In the genomic region with DNA sequence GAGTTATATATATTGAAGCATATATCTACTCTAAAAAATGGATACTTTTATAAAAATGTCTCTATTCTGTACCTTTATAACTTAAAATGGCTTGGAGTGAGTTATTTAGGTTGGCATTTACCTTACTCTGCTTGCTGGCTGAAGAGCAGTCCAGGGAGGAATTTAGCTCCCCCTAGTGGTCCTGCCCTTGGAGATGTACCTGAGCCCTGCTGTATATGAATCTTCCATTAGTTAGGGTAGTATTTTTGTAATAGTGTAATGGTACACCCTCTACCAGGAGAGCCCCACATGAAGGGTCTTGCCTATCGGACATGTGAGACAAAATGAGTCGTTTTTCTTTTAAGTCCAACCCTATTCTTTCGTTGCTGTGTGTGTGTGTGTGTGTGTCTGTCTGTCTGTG, we compare ENCODE assay signal across 8 mouse cellular contexts. TPM values are rescaled to one million over a fixed set of nuclear protein-coding genes. Genes with fewer than 3 reads are reported as not detected.
DNase-seq lines count a peak whose midpoint lies in the region; ATAC-seq and TF ChIP-seq lines count a peak whose summit lies in the region.

No protein-coding gene starts in this region.

- no peak overlapping the region for H3K9ac ChIP-seq in heart, adult 2 months (ENCODE audit: low read depth, low read length)
- H3K9ac ChIP-seq in liver, embryonic 15.5 days: no peak overlapping the region
- no peak overlapping the region for H3K9ac ChIP-seq in neural tube, embryonic 15.5 days (replicated peaks)

- TF ChIP-seq EP300 in heart, adult 2 months (IDR thresholded peaks at IDR 0.05; ENCODE audit: insufficient read depth, low read depth, low read length): no peak

- POLR2A ChIA-PET in Patski (lab: Charles Lee): no interaction called here

- H3K9me3 ChIP-seq in liver, embryonic 15.5 days (replicated peaks): no peaks in the 10 kb centered on the region
- H3K9me3 ChIP-seq in neural tube, embryonic 15.5 days (replicated peaks): no peaks in the 10 kb centered on the region

- WGBS in heart, adult 2 months: 83% methylated on average over 3 of the region's 3 CpGs
- 60% methylated on average over 3 of the region's 3 CpGs for WGBS in liver, embryonic 15.5 days (ENCODE audit: insufficient replicate concordance)
- WGBS in neural tube, embryonic 15.5 days: 91% methylated on average over 3 of the region's 3 CpGs

- intact Hi-C loops in heart, adult 2 months (cut with DNase I): no loop called here
- intact Hi-C loops in heart, postnatal 25 days (cut with DNase I): loop anchor here (2.0 kb wide), 1 partner anchor 57 kb away; a partner anchor contains a TSS

- H3K27me3 ChIP-seq in heart, adult 2 months (ENCODE audit: control insufficient read depth, insufficient read depth, low read length): no peaks in the 10 kb centered on the region
- H3K27me3 ChIP-seq in Patski: no peaks in the 10 kb centered on the region
- H3K27me3 ChIP-seq in liver, embryonic 15.5 days: no peaks in the 10 kb centered on the region
- H3K27me3 ChIP-seq in neural tube, embryonic 15.5 days (replicated peaks): no peaks in the 10 kb centered on the region

- H3K36me3 ChIP-seq in heart, adult 2 months (ENCODE audit: control insufficient read depth, insufficient read depth, low read length): peaks cover 4% of the 10 kb centered on the region
- H3K36me3 ChIP-seq in liver, embryonic 15.5 days (replicated peaks): peaks cover 15% of the 10 kb centered on the region
- H3K36me3 ChIP-seq in neural tube, embryonic 15.5 days: peaks cover 15% of the 10 kb centered on the region

- no peak overlapping the region for H3K4me3 ChIP-seq in heart, adult 2 months
- no peak overlapping the region for H3K4me3 ChIP-seq in liver, embryonic 15.5 days (replicated peaks)
- no peak overlapping the region for H3K4me3 ChIP-seq in neural tube, embryonic 15.5 days (replicated peaks)

- ATAC-seq in Patski: no peak
- peak; percentile 74 for ATAC-seq in erythroblast, adult 5-6 weeks (replicated peaks; ENCODE audit: low FRiP score, poor library complexity, severe bottlenecking)
- 0 out of 2 replicates have a peak, but pooled peaks have one; percentile 11 for ATAC-seq in liver, embryonic 15.5 days (ENCODE audit: insufficient read depth)
- no peak for ATAC-seq in neural tube, embryonic 15.5 days (ENCODE audit: low FRiP score)

- no peak for TF ChIP-seq POLR2A in heart, adult 2 months (IDR thresholded peaks at IDR 0.05; ENCODE audit: insufficient read depth, low read depth, low read length)

- no peak overlapping the region for H3K27ac ChIP-seq in heart, adult 2 months
- no peak overlapping the region for H3K27ac ChIP-seq in liver, embryonic 15.5 days (replicated peaks)
- H3K27ac ChIP-seq in neural tube, embryonic 15.5 days (replicated peaks): no peak overlapping the region

- H3K4me1 ChIP-seq in heart, adult 2 months (ENCODE audit: control insufficient read depth, insufficient read depth, low read length): peaks cover 2% of the 10 kb centered on the region; the same call in 1 of the 2 replicates
- peaks cover 15% of the 10 kb centered on the region for H3K4me1 ChIP-seq in liver, embryonic 15.5 days (replicated peaks)
- peaks cover 5% of the 10 kb centered on the region; the same call in 1 of the 2 replicates for H3K4me1 ChIP-seq in neural tube, embryonic 15.5 days

- no peaks in the 10 kb centered on the region for H3K79me2 ChIP-seq in heart, adult 2 months (replicated peaks; ENCODE audit: control insufficient read depth, insufficient read depth, low read length)

- no peak overlapping the region for H3K4me2 ChIP-seq in liver, embryonic 15.5 days
- H3K4me2 ChIP-seq in neural tube, embryonic 15.5 days: no peak overlapping the region

- in situ Hi-C loops in Patski (cut with MboI; ENCODE audit: low pct_unique_long_range_greater_than_20kb): no loop called here

- CTCF ChIA-PET in Patski (lab: Charles Lee): interaction anchor here (1.1 to 4.7 kb wide), 5 partner anchors 10 to 57 kb away, joined by 3 to 28 read pairs (median 5); a partner anchor contains a TSS

- no peak for DNase-seq in heart, adult 2 months
- DNase-seq in heart, postnatal 25 days (ENCODE audit: low spot score): no peak
- peak; percentile 62 to 63 for DNase-seq in B cell, adult 2 months
- no peak for DNase-seq in Patski (ENCODE audit: low read depth, low spot score)
- DNase-seq in thymus, postnatal 10 days (ENCODE audit: low spot score in 2 of 2): peak; percentile 33 to 78

- peak; percentile 92 for TF ChIP-seq CTCF in heart, adult 2 months (IDR thresholded peaks at IDR 0.05)
- peak; percentile 83 for TF ChIP-seq CTCF in Patski (IDR thresholded peaks at IDR 0.05)

RNA-seq across cellular contexts. Expression of a gene that starts 11.5 kb away (rescaled TPM):
- 1 to 10 TPM; 3.1 to 5.0 TPM for total RNA-seq in heart, adult 2 months (2021)
- polyA plus RNA-seq in heart, adult 2 months (2012; rRNA removed): 4.5 and 7.9 TPM in 2 replicates
- total RNA-seq in heart, postnatal 25 days (2021): 1 to 10 TPM; 2.8 to 3.5 TPM
- 0.06 TPM for polyA plus RNA-seq in Patski (2021)
- not detected in 2 replicates for total RNA-seq in erythroblast, adult 5-6 weeks (2015; ENCODE audit: low replicate concordance)
- total RNA-seq in erythroblast, adult 5-6 weeks (2017; ENCODE audit: low replicate concordance): not detected in 2 replicates
- 0.05 TPM in 1 of 2 replicates, not detected in the other for polyA plus RNA-seq in liver, embryonic 15.5 days (2015; fragmentation: Nextera tagmentation; extraction: Ambion mirVana)
- 0.86 and 2.0 TPM in 2 replicates for polyA plus RNA-seq in neural tube, embryonic 15.5 days (2015; fragmentation: Nextera tagmentation; extraction: Ambion mirVana)

RNA-seq across cellular contexts. Expression of a gene that starts 50.2 kb away (rescaled TPM):
- 10 to 100 TPM; 27.8 to 29.6 TPM for total RNA-seq in heart, adult 2 months (2021)
- polyA plus RNA-seq in heart, adult 2 months (2012; rRNA removed): 27.5 and 32.0 TPM in 2 replicates
- total RNA-seq in heart, postnatal 25 days (2021): 10 to 100 TPM; 26.5 to 30.7 TPM
- polyA plus RNA-seq in Patski (2021): 25.9 TPM
- total RNA-seq in erythroblast, adult 5-6 weeks (2015; ENCODE audit: low replicate concordance): 8.8 and 13.2 TPM in 2 replicates
- total RNA-seq in erythroblast, adult 5-6 weeks (2017; ENCODE audit: low replicate concordance): 3.0 and 4.7 TPM in 2 replicates
- polyA plus RNA-seq in liver, embryonic 15.5 days (2015; fragmentation: Nextera tagmentation; extraction: Ambion mirVana): 5.6 and 7.4 TPM in 2 replicates
- polyA plus RNA-seq in neural tube, embryonic 15.5 days (2015; fragmentation: Nextera tagmentation; extraction: Ambion mirVana): 11.2 and 11.8 TPM in 2 replicates

RNA-seq across cellular contexts. Expression of a gene that starts 57.4 kb away (rescaled TPM):
- total RNA-seq in heart, adult 2 months (2021): not detected
- polyA plus RNA-seq in heart, adult 2 months (2012; rRNA removed): not detected in 2 replicates
- not detected for total RNA-seq in heart, postnatal 25 days (2021)
- 0.30 TPM for polyA plus RNA-seq in Patski (2021)
- not detected in 2 replicates for total RNA-seq in erythroblast, adult 5-6 weeks (2015; ENCODE audit: low replicate concordance)
- total RNA-seq in erythroblast, adult 5-6 weeks (2017; ENCODE audit: low replicate concordance): not detected in 2 replicates
- polyA plus RNA-seq in liver, embryonic 15.5 days (2015; fragmentation: Nextera tagmentation; extraction: Ambion mirVana): 0.08 and 0.16 TPM in 2 replicates
- polyA plus RNA-seq in neural tube, embryonic 15.5 days (2015; fragmentation: Nextera tagmentation; extraction: Ambion mirVana): 0.40 and 0.42 TPM in 2 replicates

Comparison
In these comparisons a context has a peak if more than half of its experiments do, and no peak if none do; other contexts are left out.
1. DNase-seq: peak in B cell, adult 2 months (2 of 2) and thymus, postnatal 10 days (2 of 2); none in heart, adult 2 months (0 of 2), heart, postnatal 25 days (single experiment) and Patski (single experiment).
2. ATAC-seq: peak in erythroblast, adult 5-6 weeks (single experiment) and liver, embryonic 15.5 days (single experiment); none in Patski (single experiment) and neural tube, embryonic 15.5 days (single experiment).